Mouse (Mus musculus) CH12.LX (cell line): ENCODE measurements at regions not wholly inside any gene's neighbourhood (a gene's known extent, or its start where the extent isn't known, plus 50 kb on each side); places are given as distances from the start of the nearest gene placed in this dataset.

ENCODE experiments used
- DNase-seq: peaks from one replicate; pipeline ENCODE4 v3.0.0-alpha.2; 2013; ENCODE audit errors: extremely low read depth
- H3K27ac ChIP-seq: 2 replicates; pipeline ENCODE4 v1.5.1; 2012; ENCODE audit warnings: low read depth, mild to moderate bottlenecking, control low read depth, moderate library complexity; ENCODE audit not compliant: insufficient read depth
- H3K27me3 ChIP-seq: replicated peaks from 2 replicates; pipeline ENCODE3; 2012; ENCODE audit warnings: inconsistent platforms
- H3K36me3 ChIP-seq, 2 experiments: replicated peaks in 1 of 2; 2 replicates each; pipeline versions ENCODE3 to v1.6.1; 2012; ENCODE audit warnings: inconsistent platforms in 1 of 2, low read length in 1 of 2, mild to moderate bottlenecking in 1 of 2, mixed read lengths in 1 of 2, moderate library complexity in 1 of 2; ENCODE audit not compliant: control insufficient read depth in 1 of 2, insufficient read depth in 1 of 2
- H3K4me1 ChIP-seq, 2 experiments: 2 replicates each; pipeline ENCODE4 v1.6.1; 2012; ENCODE audit warnings: inconsistent platforms in 1 of 2, moderate library complexity in 1 of 2; ENCODE audit not compliant: insufficient read depth in 2 of 2, control insufficient read depth in 1 of 2
- H3K4me2 ChIP-seq: 2 replicates; pipeline ENCODE4 v1.6.1; 2012; ENCODE audit warnings: low read depth, mild to moderate bottlenecking, control low read depth; ENCODE audit not compliant: poor library complexity, insufficient read depth, severe bottlenecking
- H3K4me3 ChIP-seq, 3 experiments: fragments of 150-350 bp in 1 of 3; sonication (generic) in 1 of 3; replicated peaks in 1 of 3; 2 replicates each; pipeline versions ENCODE3 to v1.5.1; 2011 to 2012; ENCODE audit warnings: low read depth in 2 of 3, low read length in 2 of 3, mild to moderate bottlenecking in 2 of 3, moderate library complexity in 2 of 3, control low read depth in 1 of 3, improper control_type of control experiment in 1 of 3, inconsistent platforms in 1 of 3, mixed read lengths in 1 of 3; ENCODE audit not compliant: poor library complexity in 1 of 3
- H3K79me2 ChIP-seq: replicated peaks from 2 replicates; pipeline ENCODE4 v1.6.1; 2012; ENCODE audit warnings: mild to moderate bottlenecking, moderate library complexity; ENCODE audit not compliant: control insufficient read depth, poor library complexity, insufficient read depth, severe bottlenecking; ENCODE audit errors: extremely low read depth
- H3K9ac ChIP-seq: 2 replicates; pipeline ENCODE4 v1.6.1; 2012; ENCODE audit warnings: low read depth, mild to moderate bottlenecking, control low read depth, moderate library complexity; ENCODE audit not compliant: insufficient read depth
- H3K9me3 ChIP-seq: replicated peaks from 2 replicates; pipeline ENCODE3; 2012; ENCODE audit warnings: low read length, inconsistent platforms, mixed read lengths
- BHLHE40 ChIP-seq: IDR thresholded peaks from 2 replicates; pipeline ENCODE4 v1.6.1; 2011; ENCODE audit warnings: mild to moderate bottlenecking, low read depth, low read length, improper control_type of control experiment
- CHD1 ChIP-seq: IDR thresholded peaks from 2 replicates; pipeline ENCODE4 v1.6.1; 2012; ENCODE audit warnings: low read depth, low read length, improper control_type of control experiment, inconsistent platforms
- CTCF ChIP-seq, 2 experiments: IDR thresholded peaks in 1 of 2; conservative IDR thresholded peaks in 1 of 2; 2 replicates each; pipeline ENCODE4 v1.5.1; 2011 to 2012; ENCODE audit warnings: low read depth in 2 of 2, low read length in 2 of 2, improper control_type of control experiment in 1 of 2, inconsistent platforms in 1 of 2, mild to moderate bottlenecking in 1 of 2, moderate library complexity in 1 of 2
- E2F4 ChIP-seq: IDR thresholded peaks from 2 replicates; pipeline ENCODE4 v1.6.1; 2011; ENCODE audit warnings: low read depth, low read length, improper control_type of control experiment; ENCODE audit not compliant: insufficient replicate concordance
- ELF1 ChIP-seq: IDR thresholded peaks from 2 replicates; pipeline ENCODE4 v1.6.1; 2014; ENCODE audit warnings: low read depth, mild to moderate bottlenecking, inconsistent platforms, low read length, improper control_type of control experiment
- HCFC1 ChIP-seq: IDR thresholded peaks from 2 replicates; pipeline ENCODE4 v1.6.1; 2012; ENCODE audit warnings: low read depth, mild to moderate bottlenecking, inconsistent platforms, low read length, improper control_type of control experiment
- MAX ChIP-seq: IDR thresholded peaks from 2 replicates; pipeline ENCODE4 v1.6.1; 2011; ENCODE audit warnings: low read length, improper control_type of control experiment
- MYC ChIP-seq: IDR thresholded peaks from 2 replicates; pipeline ENCODE4 v1.6.1; 2011; ENCODE audit warnings: low read depth, mild to moderate bottlenecking, improper control_type of control experiment, low read length
- PAX5 ChIP-seq: IDR thresholded peaks from 2 replicates; pipeline ENCODE4 v1.6.1; 2012; ENCODE audit warnings: low read length, inconsistent platforms, mixed read lengths
- POLR2AphosphoS2 ChIP-seq: IDR thresholded peaks from 2 replicates; pipeline ENCODE4 v1.6.1; 2011; ENCODE audit warnings: low read depth, low read length, improper control_type of control experiment
- SMC3 ChIP-seq: IDR thresholded peaks from 2 replicates; pipeline ENCODE4 v1.6.1; 2011; ENCODE audit warnings: low read depth, low read length, improper control_type of control experiment
- TBP ChIP-seq: conservative IDR thresholded peaks from 2 replicates; pipeline ENCODE4 v1.6.1; 2011; ENCODE audit warnings: low read depth, low read length, improper control_type of control experiment
- TCF12 ChIP-seq: IDR thresholded peaks from 2 replicates; pipeline ENCODE4 v1.6.1; 2014; ENCODE audit warnings: low read depth, mild to moderate bottlenecking, inconsistent platforms, low read length, improper control_type of control experiment
- UBTF ChIP-seq: IDR thresholded peaks from 2 replicates; pipeline ENCODE4 v1.6.1; 2012; ENCODE audit warnings: low read depth, mild to moderate bottlenecking, inconsistent platforms, low read length, improper control_type of control experiment, moderate library complexity
- ZKSCAN1 ChIP-seq: IDR thresholded peaks from 2 replicates; pipeline ENCODE4 v1.6.1; 2012; ENCODE audit warnings: low read depth, inconsistent platforms, low read length, improper control_type of control experiment, borderline replicate concordance
- ZMIZ1 ChIP-seq: IDR thresholded peaks from 2 replicates; pipeline ENCODE4 v1.6.1; 2012; ENCODE audit warnings: low read depth, mild to moderate bottlenecking, inconsistent platforms, low read length, improper control_type of control experiment
- dilution Hi-C: fragments of 300-500 bp; cut with MboI; formaldehyde crosslinking; loops from 2 replicates; pipeline ENCODE4 v1.14.3; 2020; ENCODE audit warnings: low sequenced_read_pairs; ENCODE audit not compliant: extremely low pct_unique_long_range_greater_than_20kb, extremely low pct_ligation_motif_present
- in situ Hi-C: fragments of 300-500 bp; cut with MboI; formaldehyde crosslinking; loops from 3 replicates; pipeline ENCODE4 v1.14.3; 2019; ENCODE audit warnings: low sequenced_read_pairs, low pct_ligation_motif_present, low pct_unique_long_range_greater_than_20kb, mixed read lengths

DNA sequence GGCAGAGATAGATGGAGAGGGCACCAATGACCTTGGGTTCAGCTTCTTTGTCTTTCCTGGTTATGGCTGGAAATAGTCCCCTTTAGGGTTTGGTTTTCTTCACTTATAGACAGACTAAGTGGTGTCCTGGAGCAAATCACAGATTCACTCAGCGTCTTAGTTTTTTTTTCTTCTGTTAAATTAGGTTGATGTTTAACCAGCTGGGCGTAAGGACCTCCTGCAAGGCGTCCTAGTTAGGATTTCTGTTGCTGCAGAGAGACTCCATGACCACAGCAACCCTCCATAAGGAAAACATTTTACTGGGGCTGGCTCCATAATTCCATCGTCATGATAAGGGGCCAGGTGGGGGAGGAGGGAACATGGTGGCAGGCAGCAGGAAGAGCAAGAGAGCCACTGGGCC is 78.7 kb upstream of the Slc25a36 start:
- no peak overlapping the region for H3K27ac ChIP-seq
- H3K9me3 ChIP-seq, result no peaks in the 10 kb centered on the region
- no peaks in the 10 kb centered on the region for H3K36me3 ChIP-seq
- no peak for DNase-seq
- dilution Hi-C loops, result no loop called here
- no peaks in the 10 kb centered on the region for H3K4me1 ChIP-seq
- H3K4me3 ChIP-seq, result no peak overlapping the region
- no peak overlapping the region for H3K4me2 ChIP-seq
- H3K27me3 ChIP-seq, result no peaks in the 10 kb centered on the region
- no peak overlapping the region for H3K9ac ChIP-seq
- no peak for TF ChIP-seq ZKSCAN1
- no peak for TF ChIP-seq ELF1
- no peak for TF ChIP-seq SMC3
- TF ChIP-seq TBP, result no peak
- no peak for TF ChIP-seq MAX
- no peak for TF ChIP-seq UBTF
- no peak for TF ChIP-seq ZMIZ1
- TF ChIP-seq PAX5, result no peak
- no peak for TF ChIP-seq MYC
- no peak for TF ChIP-seq BHLHE40
- TF ChIP-seq POLR2AphosphoS2, result no peak
- no peaks in the 10 kb centered on the region for H3K79me2 ChIP-seq
- in situ Hi-C loops, result no loop called here

DNA sequence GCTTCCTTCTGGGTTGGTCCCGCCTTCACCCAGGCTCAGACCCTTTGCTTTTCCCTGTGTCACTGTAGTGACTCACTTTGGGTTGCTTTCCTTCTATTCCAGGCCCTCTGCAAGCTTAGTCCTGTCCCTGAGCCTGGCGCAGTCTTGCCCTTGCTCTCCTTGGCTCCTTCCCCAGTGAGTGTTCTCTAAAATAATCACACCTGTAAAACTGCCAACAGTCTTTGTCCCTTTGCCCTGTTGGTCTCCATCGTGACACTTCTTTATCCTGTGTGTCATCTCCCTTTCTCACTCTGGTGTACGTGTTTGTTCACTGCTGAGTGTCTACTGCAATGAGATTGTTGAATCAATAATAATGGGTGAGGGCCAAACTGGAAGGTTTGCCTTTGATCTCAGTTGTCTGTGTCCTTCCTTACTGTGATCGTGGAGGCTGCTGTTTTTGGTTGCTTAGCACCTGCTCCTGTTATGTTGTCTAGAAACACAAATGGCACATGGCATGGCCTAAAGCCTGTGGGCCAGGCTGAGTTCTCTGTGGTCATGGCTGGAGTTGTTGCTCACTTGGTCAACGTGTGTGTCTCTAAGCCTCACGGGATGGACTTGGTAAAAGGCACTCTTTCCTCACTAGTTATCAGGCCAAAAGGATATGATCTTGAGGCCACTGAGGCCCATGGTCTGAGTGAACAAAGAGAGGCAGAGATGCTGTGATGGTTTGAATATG is 77.8 kb upstream of the Slc25a36 start:
- H3K36me3 ChIP-seq, result no peaks in the 10 kb centered on the region
- dilution Hi-C loops (no loop called here), in situ Hi-C loops (no loop called here)
- no peaks in the 10 kb centered on the region for H3K4me1 ChIP-seq
- no peak overlapping the region for H3K9ac ChIP-seq
- H3K79me2 ChIP-seq, result no peaks in the 10 kb centered on the region
- H3K27ac ChIP-seq, result no peak overlapping the region
- H3K4me2 ChIP-seq, result no peak overlapping the region
- no peaks in the 10 kb centered on the region for H3K9me3 ChIP-seq
- no peak for DNase-seq
- H3K4me3 ChIP-seq, result no peak overlapping the region
- no peaks in the 10 kb centered on the region for H3K27me3 ChIP-seq
- TF ChIP-seq CHD1 (no peak), ELF1 (no peak), HCFC1 (no peak), TCF12 (no peak), CTCF (conservative IDR thresholded peaks at IDR 0.05 in 1 of 2, IDR thresholded peaks at IDR 0.05 in 1 of 2; ENCODE audit: low read depth in 2 of 2, low read length in 2 of 2) (no peak), E2F4 (no peak)
